Mouse (Mus musculus): ENCODE measurements around the gene Pitpnc1.

GRCm38 (mm10) chr11:107447349-107447748 is 23.1 kb downstream of the Pitpnc1 start:
- TF ChIP-seq POLR2A (IDR thresholded peaks at IDR 0.05; ENCODE audit: insufficient read depth, low read depth, low read length) = no peak
- TF ChIP-seq CTCF (IDR thresholded peaks at IDR 0.05; ENCODE audit: insufficient read depth, low read depth, low read length) = no peak
